Mouse (Mus musculus): ENCODE results near the gene Olfr1477.
"Not testable (repeated sequence)": the region's sequence is repeated elsewhere in the genome, so short reads cannot be mapped to it uniquely, and the experiment has no call there.

Olfr1477 gene

GRCm38 (mm10) chr19:13500246-13500645 is at the start of gene Olfr1477:
Olfr1477 (plus strand) TSS chr19:13500546.
- DNase-seq (ENCODE audit: low read depth) = no peak

GRCm38 (mm10) chr19:13455986-13456385 is 44.4 kb upstream of the Olfr1477 start, which contains the start of gene Olfr1472:
Olfr1472 (minus strand) TSS chr19:13456086.
- DNase-seq (ENCODE audit: low read depth) = no peak

DNA sequence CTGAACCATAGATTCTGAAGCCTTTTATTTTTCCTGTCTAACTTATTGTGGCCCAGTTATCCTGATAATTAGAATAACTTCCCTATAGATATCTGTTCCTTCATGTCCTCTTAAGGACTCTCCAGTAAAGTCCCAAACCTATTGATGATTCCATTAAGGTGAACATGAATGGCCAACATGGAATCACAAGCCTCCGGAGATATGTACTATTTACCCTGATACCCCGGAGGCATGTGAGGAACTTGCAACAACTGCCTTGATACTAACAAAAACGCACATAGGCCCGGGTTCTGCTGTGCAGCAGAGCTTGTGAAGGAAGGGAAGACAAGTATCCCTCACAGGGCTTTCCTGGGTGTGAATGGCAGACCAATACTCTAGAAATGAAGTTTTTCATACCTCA is 31.1 kb upstream of the Olfr1477 start, which contains the start of gene Olfr1474:
Gene Olfr1474 (plus strand): TSS at position 301 of the 400 bp plus-strand sequence.
- not testable (repeated sequence) for DNase-seq (ENCODE audit: low read depth)

- no peak for DNase-seq (ENCODE audit: low read depth)
Measured at GRCm38 (mm10) chr19:13480096-13480495, 20.2 kb upstream of the Olfr1477 start, which contains the start of gene Olfr1475. Olfr1475 (minus strand) TSS chr19:13480196.

- DNase-seq (ENCODE audit: low read depth) = no peak
Measured at GRCm38 (mm10) chr19:13527613-13528012, 27.3 kb downstream of the Olfr1477 start, which contains the start of gene Olfr1480. Olfr1480 (plus strand) TSS chr19:13527913.
